Mouse (Mus musculus) bone marrow macrophage, adult 2 months (primary cell): ENCODE measurements around the gene Sult4a1. TPM values are rescaled to one million over a fixed set of nuclear protein-coding genes. Genes with fewer than 3 reads are reported as not detected.
"Not testable (repeated sequence)": the region's sequence is repeated elsewhere in the genome, so short reads cannot be mapped to it uniquely, and the experiment has no call there.

Experiments used
- H3K27ac ChIP-seq: 2 replicates; pipeline ENCODE4 v1.5.1; 2012; ENCODE audit warnings: low read depth, low read length; ENCODE audit not compliant: insufficient read depth
- H3K4me1 ChIP-seq: 2 replicates; pipeline ENCODE4 v1.6.1; 2012; ENCODE audit warnings: low read length; ENCODE audit not compliant: control insufficient read depth, insufficient read depth
- H3K4me3 ChIP-seq: 2 replicates; pipeline ENCODE4 v1.5.1; 2012; ENCODE audit warnings: mild to moderate bottlenecking, low read length, moderate library complexity; ENCODE audit not compliant: insufficient read depth
- CTCF ChIP-seq: IDR thresholded peaks from 2 replicates; pipeline ENCODE4 v1.5.1; 2012; ENCODE audit warnings: low read depth, mild to moderate bottlenecking, low read length, moderate library complexity
- POLR2A ChIP-seq: IDR thresholded peaks from 2 replicates; pipeline ENCODE4 v1.6.1; 2012; ENCODE audit warnings: mild to moderate bottlenecking, low read depth, low read length, borderline replicate concordance
- polyA plus RNA-seq: library from polyadenylated mRNA; stranded (reverse); fragments of >200 nt; gene quantifications from 2 replicates; pipeline ENCODE4 v1.2.4, GENCODE M21; 2012; ENCODE audit not compliant: missing spikeins, insufficient read depth, insufficient read length

Gene Sult4a1
- polyA plus RNA-seq, 1 experiment: not detected

- Histone ChIP-seq H3K4me3 (peak overlapping the region; percentile 52), H3K4me1 (peaks cover 2% of the 10 kb centered on the region; the same call in 1 of the 2 replicates), H3K27ac (no peak overlapping the region)
- no peak for TF ChIP-seq POLR2A
- TF ChIP-seq CTCF: no peak
Observed at GRCm38 (mm10) chr15:84105924-84106500, 458 bp upstream of the Sult4a1 start.

GRCm38 (mm10) chr15:84104626-84105025 is 928 bp downstream of the Sult4a1 start:
- Histone ChIP-seq H3K4me3 (no peak overlapping the region), H3K4me1 (peaks cover 2% of the 10 kb centered on the region; the same call in 1 of the 2 replicates), H3K27ac (no peak overlapping the region)
- TF ChIP-seq POLR2A (no peak), CTCF (no peak)

- not testable (repeated sequence) for H3K4me3 ChIP-seq, H3K27ac ChIP-seq, H3K4me1 ChIP-seq
Observed at GRCm38 (mm10) chr15:84097536-84097935, 8.0 kb downstream of the Sult4a1 start.

- TF ChIP-seq POLR2A (no peak), CTCF (no peak)
- H3K4me3 ChIP-seq: no peak overlapping the region
- no peaks in the 10 kb centered on the region for H3K4me1 ChIP-seq
- no peak overlapping the region for H3K27ac ChIP-seq
Observed at GRCm38 (mm10) chr15:84096051-84096450, 9.5 kb downstream of the Sult4a1 start.

- TF ChIP-seq CTCF (no peak), POLR2A (no peak)
- Histone ChIP-seq H3K4me1 (no peaks in the 10 kb centered on the region), H3K27ac (no peak overlapping the region), H3K4me3 (no peak overlapping the region)
Observed at GRCm38 (mm10) chr15:84094921-84095320, 10.6 kb downstream of the Sult4a1 start.

GRCm38 (mm10) chr15:84086775-84087174 is 18.8 kb downstream of the Sult4a1 start:
- TF ChIP-seq POLR2A: no peak
- no peak for TF ChIP-seq CTCF
- H3K4me1 ChIP-seq: no peaks in the 10 kb centered on the region
- no peak overlapping the region for H3K27ac ChIP-seq
- H3K4me3 ChIP-seq: no peak overlapping the region

GRCm38 (mm10) chr15:84086364-84086763 is 19.2 kb downstream of the Sult4a1 start:
- TF ChIP-seq POLR2A: no peak
- no peak for TF ChIP-seq CTCF
- Histone ChIP-seq H3K4me1 (no peaks in the 10 kb centered on the region), H3K4me3 (no peak overlapping the region), H3K27ac (no peak overlapping the region)

DNA sequence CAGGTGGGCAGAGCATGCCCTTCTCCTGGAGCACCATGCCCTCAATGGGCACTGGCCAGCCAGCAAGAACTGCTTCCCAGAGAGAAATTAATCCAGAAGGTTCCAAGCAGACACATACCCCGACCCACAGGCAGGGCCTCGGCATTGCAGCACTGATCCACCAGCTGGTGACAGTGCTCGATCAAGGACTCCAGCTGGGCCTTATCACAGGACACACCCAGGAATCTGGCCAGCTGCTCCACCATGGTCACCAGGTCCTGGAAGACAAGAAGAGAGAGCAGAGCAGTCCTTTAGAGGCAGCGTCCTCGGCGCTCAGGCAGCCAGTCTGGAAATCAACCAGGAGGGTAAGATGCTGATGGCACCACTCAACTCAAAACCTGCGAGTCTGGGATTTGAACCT is 25.5 kb downstream of the Sult4a1 start:
- no peak overlapping the region for H3K27ac ChIP-seq
- H3K4me1 ChIP-seq: no peaks in the 10 kb centered on the region
- TF ChIP-seq CTCF (no peak), POLR2A (no peak)
- no peak overlapping the region for H3K4me3 ChIP-seq

- H3K27ac ChIP-seq: no peak overlapping the region
- no peaks in the 10 kb centered on the region for H3K4me1 ChIP-seq
- no peak for TF ChIP-seq CTCF
- TF ChIP-seq POLR2A: no peak
- no peak overlapping the region for H3K4me3 ChIP-seq
Observed at GRCm38 (mm10) chr15:84079519-84079918, 26.0 kb downstream of the Sult4a1 start.

GRCm38 (mm10) chr15:84078667-84079066 is 26.9 kb downstream of the Sult4a1 start:
- no peaks in the 10 kb centered on the region for H3K4me1 ChIP-seq
- H3K4me3 ChIP-seq: no peak overlapping the region
- TF ChIP-seq CTCF: no peak
- no peak for TF ChIP-seq POLR2A

GRCm38 (mm10) chr15:84077151-84077550 is 28.4 kb downstream of the Sult4a1 start:
- TF ChIP-seq CTCF (no peak), POLR2A (no peak)
- Histone ChIP-seq H3K4me1 (no peaks in the 10 kb centered on the region), H3K4me3 (no peak overlapping the region), H3K27ac (no peak overlapping the region)

More at GRCm38 (mm10) chr15:84078667-84079066, 26.9 kb downstream of the Sult4a1 start:
- H3K27ac ChIP-seq: no peak overlapping the region
